Comparison of ENCODE assay signal across 10 mouse cellular contexts in genomic region chr19:24762473-24763149, GRCm38 (mm10).
A peak's percentile ranks its signal among the peaks of the same experiment; 100 is the strongest.
DNase-seq lines count a peak whose midpoint lies in the region; ATAC-seq and TF ChIP-seq lines count a peak whose summit lies in the region.
"Had no signal": no experiment of that assay in that cellular context is flagged by ENCODE, and none has a peak within 500 bp of the region (broad histone marks: within the 10 kb centered on the region; RNA-seq: fewer than 3 reads in every experiment).

No protein-coding gene starts in this region.

- no peak for ATAC-seq in heart, embryonic 11.5 days (replicated peaks; ENCODE audit: insufficient number of reproducible peaks, low FRiP score, low TSS enrichment)
- no peak for ATAC-seq in liver, postnatal 0 days
- ATAC-seq in liver, embryonic 11.5 days (replicated peaks; ENCODE audit: low FRiP score), result no peak
- ATAC-seq in stomach, embryonic 16.5 days (ENCODE audit: insufficient read depth, low FRiP score), result no peak
- ATAC-seq: midbrain, embryonic 16.5 days had no signal

- DNase-seq in heart, embryonic 10.5 days (ENCODE audit: low spot score), result no peak
- peak; percentile 28 for DNase-seq in liver, postnatal 0 days
- DNase-seq in liver, embryonic 11.5 days (ENCODE audit: low spot score), result no peak
- peak; percentile 13 to 43 for DNase-seq in kidney, postnatal 25 days
- DNase-seq in ovary, adult 18-20 months (ENCODE audit: low spot score), result no peak
- DNase-seq in layer of hippocampus, postnatal 36 days, result no peak

- peak overlapping the region; percentile 47; the same call in 1 of the 2 replicates for H3K27ac ChIP-seq in heart, embryonic 10.5 days
- no peak overlapping the region for H3K27ac ChIP-seq in heart, embryonic 11.5 days (ENCODE audit: low read depth, low read length)
- H3K27ac ChIP-seq in liver, postnatal 0 days (ENCODE audit: low read depth), result no peak overlapping the region
- H3K27ac ChIP-seq in liver, embryonic 11.5 days (ENCODE audit: low read depth, low read length), result no peak overlapping the region
- peak overlapping the region; percentile 63 for H3K27ac ChIP-seq in stomach, embryonic 16.5 days (ENCODE audit: low read length)
- H3K27ac ChIP-seq: liver, embryonic 14.5 days had no signal

- no peak overlapping the region for H3K4me3 ChIP-seq in heart, embryonic 10.5 days
- H3K4me3 ChIP-seq in heart, embryonic 11.5 days (ENCODE audit: low read depth, low read length), result no peak overlapping the region
- H3K4me3 ChIP-seq in liver, postnatal 0 days (ENCODE audit: low read depth, low read length), result no peak overlapping the region
- H3K4me3 ChIP-seq in liver, embryonic 11.5 days (ENCODE audit: low read depth, low read length), result no peak overlapping the region
- no peak overlapping the region for H3K4me3 ChIP-seq in stomach, embryonic 16.5 days (replicated peaks; ENCODE audit: low read length)

- no peak overlapping the region for H3K9ac ChIP-seq in heart, embryonic 11.5 days (ENCODE audit: low read depth, low read length)
- no peak overlapping the region for H3K9ac ChIP-seq in liver, postnatal 0 days (replicated peaks)
- no peak overlapping the region for H3K9ac ChIP-seq in liver, embryonic 11.5 days (ENCODE audit: low read depth, low read length)
- H3K9ac ChIP-seq in stomach, embryonic 16.5 days (ENCODE audit: low read length), result no peak overlapping the region
- H3K9ac ChIP-seq: liver, embryonic 14.5 days had no signal

- H3K36me3 ChIP-seq in heart, embryonic 10.5 days, result no peaks in the 10 kb centered on the region
- no peaks in the 10 kb centered on the region for H3K36me3 ChIP-seq in heart, embryonic 11.5 days (ENCODE audit: control insufficient read depth, insufficient read depth, low read length)
- H3K36me3 ChIP-seq in liver, postnatal 0 days (replicated peaks; ENCODE audit: insufficient read depth, low read length), result no peaks in the 10 kb centered on the region
- H3K36me3 ChIP-seq in liver, embryonic 11.5 days (ENCODE audit: control insufficient read depth, insufficient read depth, low read length), result no peaks in the 10 kb centered on the region
- no peaks in the 10 kb centered on the region for H3K36me3 ChIP-seq in stomach, embryonic 16.5 days (ENCODE audit: control insufficient read depth, insufficient read depth, low read length)

- no peaks in the 10 kb centered on the region for H3K27me3 ChIP-seq in heart, embryonic 10.5 days (ENCODE audit: insufficient read depth, poor library complexity, severe bottlenecking)
- no peaks in the 10 kb centered on the region for H3K27me3 ChIP-seq in heart, embryonic 11.5 days (ENCODE audit: control insufficient read depth, insufficient read depth, low read length)
- no peaks in the 10 kb centered on the region for H3K27me3 ChIP-seq in liver, postnatal 0 days (ENCODE audit: insufficient read depth, low read length)
- no peaks in the 10 kb centered on the region for H3K27me3 ChIP-seq in liver, embryonic 11.5 days (replicated peaks; ENCODE audit: control insufficient read depth, insufficient read depth, low read length)
- no peaks in the 10 kb centered on the region for H3K27me3 ChIP-seq in stomach, embryonic 16.5 days (ENCODE audit: control insufficient read depth, insufficient read depth, low read length)

- peaks cover 28% of the 10 kb centered on the region for H3K4me1 ChIP-seq in heart, embryonic 10.5 days
- peaks cover 16% of the 10 kb centered on the region for H3K4me1 ChIP-seq in heart, embryonic 11.5 days (ENCODE audit: control insufficient read depth, insufficient read depth, low read length)
- H3K4me1 ChIP-seq in liver, postnatal 0 days (ENCODE audit: insufficient read depth), result no peaks in the 10 kb centered on the region
- H3K4me1 ChIP-seq in liver, embryonic 11.5 days (replicated peaks; ENCODE audit: control insufficient read depth, insufficient read depth, low read length), result no peaks in the 10 kb centered on the region
- peaks cover 9% of the 10 kb centered on the region; the same call in 1 of the 2 replicates for H3K4me1 ChIP-seq in stomach, embryonic 16.5 days (ENCODE audit: control insufficient read depth, insufficient read depth, low read length)

- TF ChIP-seq EP300 in liver, postnatal 0 days (IDR thresholded peaks at IDR 0.05; ENCODE audit: low read depth), result no peak

- no peaks in the 10 kb centered on the region for H3K9me3 ChIP-seq in heart, embryonic 10.5 days
- H3K9me3 ChIP-seq in heart, embryonic 11.5 days (replicated peaks; ENCODE audit: control insufficient read depth, low read length), result no peaks in the 10 kb centered on the region
- no peaks in the 10 kb centered on the region for H3K9me3 ChIP-seq in liver, postnatal 0 days (ENCODE audit: low read length)
- H3K9me3 ChIP-seq in liver, embryonic 11.5 days (ENCODE audit: control insufficient read depth, low read length), result no peaks in the 10 kb centered on the region
- no peaks in the 10 kb centered on the region for H3K9me3 ChIP-seq in stomach, embryonic 16.5 days (replicated peaks; ENCODE audit: control insufficient read depth, low read length)

- 52% methylated on average over 12 of the region's 12 CpGs for WGBS in heart, embryonic 10.5 days
- 49% methylated on average over 12 of the region's 12 CpGs for WGBS in heart, embryonic 11.5 days (ENCODE audit: insufficient replicate concordance)
- WGBS in liver, postnatal 0 days (ENCODE audit: insufficient replicate concordance), result 57% methylated on average over 12 of the region's 12 CpGs
- WGBS in liver, embryonic 11.5 days, result 61% methylated on average over 12 of the region's 12 CpGs
- WGBS in stomach, embryonic 16.5 days, result 31% methylated on average over 12 of the region's 12 CpGs

- H3K4me2 ChIP-seq in heart, embryonic 11.5 days, result no peak overlapping the region
- no peak overlapping the region for H3K4me2 ChIP-seq in liver, postnatal 0 days (ENCODE audit: low read depth, low read length)
- no peak overlapping the region for H3K4me2 ChIP-seq in liver, embryonic 11.5 days
- no peak overlapping the region for H3K4me2 ChIP-seq in stomach, embryonic 16.5 days (ENCODE audit: low read depth, low read length)

- TF ChIP-seq CTCF in liver, postnatal 0 days (IDR thresholded peaks at IDR 0.05; ENCODE audit: low read depth), result no peak

Comparison
In these comparisons a context has a peak if more than half of its experiments do, and no peak if none do; other contexts are left out.
1. DNase-seq: peak in liver, postnatal 0 days (single experiment) and kidney, postnatal 25 days (2 of 2); none in heart, embryonic 10.5 days (single experiment), liver, embryonic 11.5 days (single experiment), ovary, adult 18-20 months (single experiment) and layer of hippocampus, postnatal 36 days (0 of 2).
2. H3K27ac ChIP-seq: peak in heart, embryonic 10.5 days (single experiment) and stomach, embryonic 16.5 days (single experiment); none in heart, embryonic 11.5 days (single experiment), liver, postnatal 0 days (single experiment) and liver, embryonic 11.5 days (single experiment).